Mouse (Mus musculus) kidney, postnatal 0 days (tissue): ENCODE data around the gene Sema3a. TPM values are rescaled to one million over a fixed set of nuclear protein-coding genes. Genes with fewer than 3 reads are reported as not detected.

ENCODE experiments used
- ATAC-seq: fragments of 200-750 bp; cut with Nextera tagmentation; replicated peaks from 2 replicates; pipeline ENCODE4 v1.8.0; 2017; ENCODE audit warnings: low read depth, moderate number of reproducible peaks, moderate TSS enrichment, moderate library complexity; ENCODE audit not compliant: low FRiP score
- DNase-seq: peaks from one replicate; pipeline ENCODE4 v3.0.0-alpha.2; 2016; ENCODE audit warnings: low spot score
- H3K27ac ChIP-seq: fragments of 300-500 bp; sonication (generic); 2 replicates; pipeline ENCODE4 v1.5.1; 2014; ENCODE audit warnings: mild to moderate bottlenecking
- H3K27me3 ChIP-seq: fragments of 300-500 bp; sonication (generic); 2 replicates; pipeline ENCODE4 v1.6.1; 2014; ENCODE audit warnings: low read length, mixed read lengths; ENCODE audit not compliant: insufficient read depth
- H3K36me3 ChIP-seq: fragments of 300-500 bp; sonication (generic); 2 replicates; pipeline ENCODE4 v1.6.1; 2014; ENCODE audit warnings: low read length, mixed read lengths; ENCODE audit not compliant: insufficient read depth
- H3K4me1 ChIP-seq: fragments of 300-500 bp; sonication (generic); replicated peaks from 2 replicates; pipeline ENCODE4 v1.6.1; 2014; ENCODE audit warnings: antibody characterized with exemption, low read length, mixed read lengths; ENCODE audit not compliant: insufficient read depth
- H3K4me2 ChIP-seq: fragments of 300-500 bp; sonication (generic); 2 replicates; pipeline ENCODE4 v1.6.1; 2014; ENCODE audit warnings: mild to moderate bottlenecking, low read length, moderate library complexity, mixed read lengths
- H3K4me3 ChIP-seq: fragments of 300-500 bp; sonication (generic); replicated peaks from 2 replicates; pipeline ENCODE4 v1.5.1; 2014; ENCODE audit warnings: low read depth, low read length
- H3K9ac ChIP-seq: fragments of 300-500 bp; sonication (generic); 2 replicates; pipeline ENCODE4 v1.6.1; 2014; ENCODE audit warnings: low read depth, low read length
- H3K9me3 ChIP-seq: fragments of 300-500 bp; sonication (generic); replicated peaks from 2 replicates; pipeline ENCODE4 v1.6.1; 2016; ENCODE audit warnings: low read length, inconsistent platforms, mixed read lengths
- CTCF ChIP-seq: IDR thresholded peaks from 2 replicates; pipeline ENCODE4 v1.5.1; 2016; ENCODE audit warnings: antibody characterized with exemption, low read depth, mild to moderate bottlenecking, moderate library complexity
- WGBS: fragments of 180-500 bp; shearing (Covaris S2); extraction: QIAGEN DNeasy Blood & Tissue Kit; methylation state at CpG from one replicate; pipeline ENCODE4 v1.1.7; 2014; 5-methylcytosine and 5-hydroxymethylcytosine counted together
- polyA plus RNA-seq: library from polyadenylated mRNA; unstranded; fragments of >200 nt; fragmentation: Nextera tagmentation; extraction: Ambion mirVana; gene quantifications from 2 replicates; pipeline ENCODE4 v1.2.1, GENCODE M21; 2015

Sema3a gene
- polyA plus RNA-seq, 1 experiment from 2014 or later: 11.2 TPM

GRCm38 (mm10) chr5:13365108-13365507, 239.9 kb downstream of the Sema3a start:
- no peak for ATAC-seq
- Histone ChIP-seq H3K9me3 (no peaks in the 10 kb centered on the region), H3K4me2 (no peak overlapping the region), H3K27ac (no peak overlapping the region), H3K4me3 (no peak overlapping the region), H3K4me1 (no peaks in the 10 kb centered on the region), H3K36me3 (no peaks in the 10 kb centered on the region), H3K9ac (no peak overlapping the region), H3K27me3 (no peaks in the 10 kb centered on the region)
- no peak for DNase-seq
- no peak for TF ChIP-seq CTCF
- 77% methylated on average over 2 of the region's 2 CpGs for WGBS

- TF ChIP-seq CTCF: no peak
- Histone ChIP-seq H3K4me2 (no peak overlapping the region), H3K9me3 (no peaks in the 10 kb centered on the region), H3K4me1 (no peaks in the 10 kb centered on the region), H3K9ac (no peak overlapping the region), H3K27ac (no peak overlapping the region), H3K4me3 (no peak overlapping the region), H3K27me3 (no peaks in the 10 kb centered on the region), H3K36me3 (no peaks in the 10 kb centered on the region)
- 67% methylated on average over 4 of the region's 4 CpGs for WGBS
- DNase-seq (no peak), ATAC-seq (no peak)
These were observed 254.0 kb downstream of the Sema3a start for GRCm38 (mm10) chr5:13379223-13379622.

GRCm38 (mm10) chr5:13384047-13384446, 258.8 kb downstream of the Sema3a start:
- TF ChIP-seq CTCF: no peak
- Histone ChIP-seq H3K4me2 (no peak overlapping the region), H3K27me3 (no peaks in the 10 kb centered on the region), H3K4me3 (no peak overlapping the region), H3K9me3 (no peaks in the 10 kb centered on the region), H3K36me3 (no peaks in the 10 kb centered on the region), H3K9ac (no peak overlapping the region), H3K27ac (no peak overlapping the region), H3K4me1 (no peaks in the 10 kb centered on the region)
- 55% methylated on average over 4 of the region's 4 CpGs for WGBS
- ATAC-seq: no peak
- DNase-seq: no peak

- H3K27ac ChIP-seq: no peak overlapping the region
- ATAC-seq (no peak), DNase-seq (no peak)
- H3K36me3 ChIP-seq: no peaks in the 10 kb centered on the region
- no peak overlapping the region for H3K9ac ChIP-seq
- no peaks in the 10 kb centered on the region for H3K27me3 ChIP-seq
- WGBS: 43% methylated on average over 4 of the region's 4 CpGs
- no peak for TF ChIP-seq CTCF
- no peaks in the 10 kb centered on the region for H3K9me3 ChIP-seq
- H3K4me3 ChIP-seq: no peak overlapping the region
- H3K4me1 ChIP-seq: no peaks in the 10 kb centered on the region
- H3K4me2 ChIP-seq: no peak overlapping the region
These were observed 259.5 kb downstream of the Sema3a start for GRCm38 (mm10) chr5:13384714-13385113.

GRCm38 (mm10) chr5:13386603-13387002, 261.4 kb downstream of the Sema3a start:
- Histone ChIP-seq H3K4me2 (no peak overlapping the region), H3K27me3 (no peaks in the 10 kb centered on the region), H3K36me3 (no peaks in the 10 kb centered on the region), H3K4me3 (no peak overlapping the region), H3K9me3 (no peaks in the 10 kb centered on the region), H3K9ac (no peak overlapping the region), H3K4me1 (no peaks in the 10 kb centered on the region), H3K27ac (no peak overlapping the region)
- WGBS: 72% methylated on average over 3 of the region's 3 CpGs
- DNase-seq (no peak), ATAC-seq (no peak)
- TF ChIP-seq CTCF: no peak

- Histone ChIP-seq H3K4me3 (no peak overlapping the region), H3K4me1 (no peaks in the 10 kb centered on the region), H3K9ac (no peak overlapping the region), H3K27ac (no peak overlapping the region), H3K27me3 (no peaks in the 10 kb centered on the region), H3K4me2 (no peak overlapping the region), H3K9me3 (no peaks in the 10 kb centered on the region), H3K36me3 (no peaks in the 10 kb centered on the region)
- ATAC-seq (no peak), DNase-seq (no peak)
- 83% methylated on average over 3 of the region's 3 CpGs for WGBS
- TF ChIP-seq CTCF: no peak
These were observed 262.5 kb downstream of the Sema3a start for GRCm38 (mm10) chr5:13387679-13388078.

GRCm38 (mm10) chr5:13389995-13390394, 264.8 kb downstream of the Sema3a start:
- WGBS: 75% methylated on average over 3 of the region's 3 CpGs
- no peaks in the 10 kb centered on the region for H3K9me3 ChIP-seq
- TF ChIP-seq CTCF: no peak
- H3K27me3 ChIP-seq: no peaks in the 10 kb centered on the region
- DNase-seq: no peak
- H3K4me2 ChIP-seq: no peak overlapping the region
- no peaks in the 10 kb centered on the region for H3K4me1 ChIP-seq
- H3K9ac ChIP-seq: no peak overlapping the region
- no peak for ATAC-seq
- H3K4me3 ChIP-seq: no peak overlapping the region
- H3K36me3 ChIP-seq: no peaks in the 10 kb centered on the region
- H3K27ac ChIP-seq: no peak overlapping the region
